Mouse (Mus musculus): ENCODE results near the gene Ciart.
"Not testable (repeated sequence)": the region's sequence is repeated elsewhere in the genome, so short reads cannot be mapped to it uniquely, and the experiment has no call there.

Ciart gene

DNA sequence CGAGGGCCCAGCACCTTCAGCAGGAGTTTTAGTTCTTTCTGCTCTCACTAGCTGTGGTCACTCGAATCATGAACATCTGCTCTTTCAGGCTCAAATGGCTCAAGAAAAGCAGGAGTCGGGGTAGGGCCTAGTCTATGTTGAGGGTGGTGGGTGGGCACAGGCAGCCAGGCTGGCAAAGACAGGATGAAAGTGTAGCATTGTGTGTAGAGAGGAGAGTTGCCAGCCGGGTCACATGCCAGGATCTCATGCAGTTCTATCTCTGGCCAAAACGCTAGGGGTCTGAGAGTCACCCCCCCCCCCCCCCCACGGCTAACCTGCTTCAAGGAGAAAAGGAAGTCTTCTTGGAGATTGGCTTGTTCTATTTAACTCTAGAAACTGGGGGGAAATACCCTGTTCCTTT lies 20.6 kb upstream of the Ciart start:
- in situ Hi-C loops (cut with MboI; ENCODE audit: unreplicated experiment in 2 of 2) = no loop called here

DNA sequence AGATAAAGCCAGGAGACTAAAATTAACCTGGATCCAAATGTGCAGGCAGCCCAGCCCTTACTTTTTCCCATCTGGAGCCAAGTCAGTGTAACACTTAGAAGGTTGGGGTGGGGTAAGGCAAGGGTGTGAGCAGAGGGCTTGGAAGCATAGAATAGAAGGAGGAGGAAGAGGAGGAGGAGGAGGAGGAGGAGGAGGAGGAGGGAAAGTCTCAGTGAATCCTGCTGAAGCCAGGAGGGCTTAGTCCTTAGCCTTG lies 20.2 kb upstream of the Ciart start:
- in situ Hi-C loops (cut with MboI; ENCODE audit: unreplicated experiment in 2 of 2) = no loop called here

DNA sequence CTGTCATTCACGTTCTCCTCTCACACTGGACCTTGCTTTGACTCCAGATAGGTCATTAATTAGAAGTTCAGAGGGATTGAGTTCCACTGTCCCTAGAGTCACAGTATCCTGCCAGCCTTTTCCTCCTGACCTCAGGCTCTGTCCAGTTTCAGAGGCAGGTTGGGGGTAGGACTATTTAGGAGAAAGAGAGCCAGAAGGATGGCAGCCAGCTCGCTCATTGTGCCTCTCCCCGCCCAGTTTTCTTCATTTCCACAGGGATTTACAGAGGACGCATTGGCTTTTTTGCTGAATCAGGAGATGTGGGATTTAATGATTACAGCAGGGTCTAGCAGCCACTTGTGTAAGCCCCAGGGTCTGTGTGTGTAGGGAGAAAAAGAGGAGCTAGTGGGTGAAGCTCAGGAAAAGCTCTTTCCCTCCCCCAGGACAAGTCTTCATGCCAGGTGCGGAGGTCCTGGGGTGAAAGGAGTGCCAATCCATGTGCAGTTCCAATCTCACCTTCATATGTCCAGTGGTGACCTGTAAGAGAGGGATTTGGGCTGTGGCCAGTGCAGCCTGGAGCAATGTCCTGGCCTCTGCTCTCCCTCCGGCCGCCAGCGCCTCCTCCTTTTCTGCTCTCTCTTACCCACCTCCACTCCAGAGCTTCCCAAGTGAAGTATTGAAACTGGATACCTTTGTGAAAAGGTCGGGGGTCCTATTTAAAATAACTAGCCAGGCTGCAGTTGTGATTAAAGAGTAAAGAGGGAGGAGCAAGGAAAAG lies 19.7 kb upstream of the Ciart start:
- in situ Hi-C loops (cut with MboI; ENCODE audit: unreplicated experiment in 2 of 2) = no loop called here

GRCm38 (mm10) chr3:95899800-95900524 lies 17.9 kb upstream of the Ciart start:
- in situ Hi-C loops (cut with MboI; ENCODE audit: unreplicated experiment in 2 of 2) = no loop called here

- in situ Hi-C loops (cut with MboI; ENCODE audit: unreplicated experiment in 2 of 2) = not testable (repeated sequence)
Observed at GRCm38 (mm10) chr3:95895501-95895900, 13.4 kb upstream of the Ciart start.

DNA sequence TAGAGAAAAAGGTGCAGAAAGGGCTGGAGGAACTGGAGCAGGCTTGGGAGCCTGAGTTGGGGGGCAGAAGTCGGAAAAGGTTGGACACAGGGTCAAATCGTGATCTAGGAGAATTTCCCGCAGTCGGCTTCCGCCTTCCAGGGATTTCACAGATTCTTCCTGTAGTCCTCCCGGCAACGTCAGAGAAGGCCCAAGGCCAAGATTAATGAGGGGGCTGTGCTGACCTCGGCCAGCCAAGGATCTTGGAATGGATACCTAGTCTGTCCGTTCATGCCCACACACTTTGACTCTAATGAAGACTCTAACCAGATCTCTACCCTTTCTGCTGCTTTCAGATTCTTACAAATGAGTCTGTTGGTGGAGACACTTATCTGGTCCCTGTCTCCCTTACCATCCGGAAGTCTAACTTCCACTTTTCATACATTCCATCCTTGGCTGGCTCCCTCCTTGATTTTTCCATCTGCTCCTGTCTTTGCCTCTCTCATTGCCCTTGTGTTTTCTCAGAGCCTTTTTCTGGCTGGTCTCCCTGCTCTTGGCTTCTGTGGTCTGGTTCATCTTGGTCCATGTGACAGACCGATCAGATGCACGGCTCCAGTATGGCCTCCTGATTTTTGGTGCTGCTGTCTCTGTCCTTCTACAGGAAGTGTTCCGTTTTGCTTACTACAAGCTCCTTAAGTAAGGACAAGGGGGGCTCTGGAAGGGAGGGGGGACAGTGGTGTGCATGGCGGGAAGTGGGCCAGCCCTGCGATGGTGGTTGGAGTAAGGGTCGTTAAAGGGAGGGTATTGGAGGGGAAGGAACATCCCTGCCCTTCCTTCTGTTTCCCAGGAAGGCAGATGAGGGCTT lies 12.5 kb upstream of the Ciart start:
- in situ Hi-C loops (cut with MboI; ENCODE audit: unreplicated experiment in 2 of 2) = no loop called here

- in situ Hi-C loops (cut with MboI; ENCODE audit: unreplicated experiment in 2 of 2) = not testable (repeated sequence)
Observed at GRCm38 (mm10) chr3:95893606-95894316, 11.7 kb upstream of the Ciart start, which contains the start of gene Aph1a. Gene Aph1a, plus strand, starts transcription at chr3:95893969.

- in situ Hi-C loops (cut with MboI; ENCODE audit: unreplicated experiment in 2 of 2) = no loop called here
Observed at GRCm38 (mm10) chr3:95893126-95893525, 11.1 kb upstream of the Ciart start.

- in situ Hi-C loops (cut with MboI; ENCODE audit: unreplicated experiment in 2 of 2) = no loop called here
Observed at GRCm38 (mm10) chr3:95892066-95893052, 10.3 kb upstream of the Ciart start.

DNA sequence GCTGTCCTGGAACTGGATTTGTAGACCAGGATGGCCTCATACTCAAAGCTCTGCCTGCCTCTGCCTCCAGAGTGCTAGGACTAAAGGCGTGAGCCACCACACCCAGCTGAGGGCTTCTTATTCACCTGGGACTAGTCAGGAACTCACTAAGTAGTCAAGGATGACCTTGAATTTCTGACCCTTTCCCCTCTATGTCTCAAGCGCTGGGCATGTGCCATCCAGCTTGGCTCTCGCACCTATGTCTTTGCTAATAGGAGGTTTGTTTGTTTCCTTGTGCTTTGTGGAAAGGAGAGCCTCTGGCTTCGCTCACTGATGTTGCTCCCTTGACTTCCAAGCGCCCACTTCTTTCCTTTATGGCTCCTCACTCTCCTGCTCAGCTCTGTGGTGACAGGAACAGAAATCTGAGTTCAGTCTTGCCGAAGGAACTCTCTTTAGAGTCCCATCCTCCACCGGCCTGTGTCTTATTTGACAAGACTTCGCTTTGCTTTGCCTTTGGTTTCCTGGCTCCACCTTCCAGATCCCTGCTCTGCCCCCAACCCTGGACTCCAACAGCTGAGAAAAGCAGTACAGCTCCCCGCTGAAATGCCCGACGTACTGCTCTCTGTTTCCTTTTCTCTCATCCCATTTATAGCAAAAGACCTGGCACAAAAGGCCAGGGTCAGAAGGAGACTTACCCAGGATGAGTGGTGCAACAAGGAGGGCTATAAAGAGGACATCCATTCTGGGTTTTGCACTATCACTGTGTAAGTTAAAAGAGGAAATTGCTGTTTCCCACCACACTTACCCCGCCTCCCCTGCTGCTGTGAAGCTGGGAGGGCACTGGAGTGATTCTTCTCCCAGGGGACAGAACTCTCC lies 9.4 kb upstream of the Ciart start, which contains the start of gene BC028528:
Gene BC028528, minus strand, starts transcription at position 795 of the 855 bp plus-strand sequence.
- in situ Hi-C loops (cut with MboI; ENCODE audit: unreplicated experiment in 2 of 2) = no loop called here

- in situ Hi-C loops (cut with MboI; ENCODE audit: unreplicated experiment in 2 of 2) = loop anchor here in 1 of 2 experiments (10.0 kb wide), 1 partner anchor 165 kb away; the partner anchor contains the start of gene Vps45
Observed at GRCm38 (mm10) chr3:95889664-95890063, 7.6 kb upstream of the Ciart start.

- in situ Hi-C loops (cut with MboI; ENCODE audit: unreplicated experiment in 2 of 2) = loop anchor here in 1 of 2 experiments (10.0 kb wide), 1 partner anchor 167 kb away; the partner anchor contains the start of gene Vps45
Observed at GRCm38 (mm10) chr3:95887596-95887995, 5.5 kb upstream of the Ciart start.

GRCm38 (mm10) chr3:95884400-95884799 lies 2.3 kb upstream of the Ciart start:
- in situ Hi-C loops (cut with MboI; ENCODE audit: unreplicated experiment in 2 of 2) = loop anchor here (5.0 to 10.0 kb wide), 2 partner anchors 78 to 170 kb away; partner anchors contain the start of gene Vps45 (in 1 of the 2)

GRCm38 (mm10) chr3:95882816-95883425 lies 870 bp upstream of the Ciart start:
- in situ Hi-C loops (cut with MboI; ENCODE audit: unreplicated experiment in 2 of 2) = loop anchor here (5.0 to 10.0 kb wide), 2 partner anchors 79 to 172 kb away; partner anchors contain the start of gene Vps45 (in 1 of the 2)

GRCm38 (mm10) chr3:95879063-95879462 lies 3.0 kb downstream of the Ciart start:
- in situ Hi-C loops (cut with MboI; ENCODE audit: unreplicated experiment in 2 of 2) = no loop called here

DNA sequence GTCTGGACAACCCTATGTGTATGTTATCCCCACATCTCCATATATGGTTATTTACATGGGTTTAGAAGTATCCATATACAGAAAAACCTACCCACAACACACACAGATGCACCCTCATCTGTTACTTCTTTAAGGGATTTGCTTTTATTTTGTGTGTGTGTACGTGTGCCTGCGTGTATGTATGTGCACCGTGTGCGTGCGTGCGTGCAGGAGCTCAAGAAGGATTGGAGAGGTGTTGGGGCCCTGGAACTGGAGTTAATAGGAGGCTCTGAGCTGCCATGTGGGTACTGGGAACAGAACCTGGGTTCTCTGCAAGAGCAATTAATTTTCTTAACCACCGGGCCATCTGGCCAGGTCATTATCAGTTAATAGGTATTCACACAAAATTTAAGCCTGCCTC lies 10.0 kb downstream of the Ciart start:
- in situ Hi-C loops (cut with MboI; ENCODE audit: unreplicated experiment in 2 of 2) = loop anchor here in 1 of 2 experiments (5.0 kb wide), 1 partner anchor 185 kb away; the partner anchor contains the start of gene Vps45

DNA sequence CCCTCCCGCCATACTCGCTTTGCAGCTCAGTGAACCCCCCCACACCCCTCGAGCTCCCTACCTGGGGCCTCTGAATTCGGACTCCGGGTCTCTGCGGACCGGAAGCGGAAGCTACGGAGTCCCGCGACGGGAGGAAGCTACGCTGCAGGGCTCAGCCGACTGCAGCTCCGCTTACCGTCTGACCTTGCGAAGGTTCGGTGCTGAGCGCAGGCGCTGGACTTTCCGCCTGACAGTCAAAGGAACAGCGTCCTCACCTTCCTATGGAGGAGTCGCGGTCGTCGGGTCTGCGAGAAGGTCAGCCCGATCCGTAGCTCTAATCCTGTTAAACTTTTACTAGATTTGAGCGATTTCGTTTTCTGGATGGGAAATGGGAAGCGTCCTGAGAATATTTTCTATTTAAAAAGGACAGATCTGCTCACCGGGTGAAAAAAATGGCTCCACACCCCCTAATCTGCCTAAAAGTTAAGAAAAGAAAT lies 10.6 kb downstream of the Ciart start, which contains the start of gene Mrps21:
Gene Mrps21, minus strand, starts transcription at position 128 of the 476 bp plus-strand sequence.
- in situ Hi-C loops (cut with MboI; ENCODE audit: unreplicated experiment in 2 of 2) = loop anchor here in 1 of 2 experiments (5.0 kb wide), 1 partner anchor 186 kb away; the partner anchor contains the start of gene Vps45

All from v-Abl transformed pro-B cells (cell line).